Mouse (Mus musculus): ENCODE measurements at regions not wholly inside any gene's neighbourhood (a gene's known extent, or its start where the extent isn't known, plus 50 kb on each side); places are given as distances from the start of the nearest gene placed in this dataset.

GRCm38 (mm10) chr13:59905488-59905887 lies 82.5 kb upstream of the Tut7 start:
- ATAC-seq (no peak), DNase-seq (ENCODE audit: low spot score) (peak; percentile 47)
- WGBS: 83% methylated on average over 3 of the region's 3 CpGs
- no peaks in the 10 kb centered on the region for H3K9me3 ChIP-seq (replicated peaks; ENCODE audit: control insufficient read depth, low read length)
- no peak overlapping the region for H3K4me2 ChIP-seq (ENCODE audit: low read length)
- peaks cover 3% of the 10 kb centered on the region for H3K4me1 ChIP-seq (ENCODE audit: control insufficient read depth, insufficient read depth, low read length)
- no peak overlapping the region for H3K27ac ChIP-seq (ENCODE audit: low read depth, low read length)
- no peaks in the 10 kb centered on the region for H3K27me3 ChIP-seq (replicated peaks; ENCODE audit: control insufficient read depth, insufficient read depth, low read length)
- no peaks in the 10 kb centered on the region for H3K36me3 ChIP-seq (ENCODE audit: control insufficient read depth, insufficient read depth, low read length)
- no peak overlapping the region for H3K4me3 ChIP-seq (ENCODE audit: low read depth, low read length)
- no peak overlapping the region for H3K9ac ChIP-seq (ENCODE audit: low read length)

- no peak for ATAC-seq
- no peak overlapping the region for H3K4me2 ChIP-seq (ENCODE audit: low read length)
- H3K9me3 ChIP-seq (replicated peaks; ENCODE audit: control insufficient read depth, low read length): no peaks in the 10 kb centered on the region
- no peaks in the 10 kb centered on the region for H3K27me3 ChIP-seq (replicated peaks; ENCODE audit: control insufficient read depth, insufficient read depth, low read length)
- no peaks in the 10 kb centered on the region for H3K36me3 ChIP-seq (ENCODE audit: control insufficient read depth, insufficient read depth, low read length)
- no peaks in the 10 kb centered on the region for H3K4me1 ChIP-seq (ENCODE audit: control insufficient read depth, insufficient read depth, low read length)
- no peak overlapping the region for H3K9ac ChIP-seq (ENCODE audit: low read length)
- H3K27ac ChIP-seq (ENCODE audit: low read depth, low read length): no peak overlapping the region
- no peak overlapping the region for H3K4me3 ChIP-seq (ENCODE audit: low read depth, low read length)
- 93% methylated on average over 1 of the region's 1 CpGs for WGBS
- no peak for DNase-seq (ENCODE audit: low spot score)
Measured at GRCm38 (mm10) chr13:59904415-59904814, 81.5 kb upstream of the Tut7 start.

GRCm38 (mm10) chr13:59899521-59899920 lies 76.6 kb upstream of the Tut7 start:
- 45% methylated on average over 7 of the region's 7 CpGs for WGBS
- Histone ChIP-seq H3K4me2 (ENCODE audit: low read length) (no peak overlapping the region), H3K9me3 (replicated peaks; ENCODE audit: control insufficient read depth, low read length) (no peaks in the 10 kb centered on the region), H3K4me3 (ENCODE audit: low read depth, low read length) (no peak overlapping the region), H3K27ac (ENCODE audit: low read depth, low read length) (no peak overlapping the region), H3K27me3 (replicated peaks; ENCODE audit: control insufficient read depth, insufficient read depth, low read length) (no peaks in the 10 kb centered on the region), H3K4me1 (ENCODE audit: control insufficient read depth, insufficient read depth, low read length) (no peaks in the 10 kb centered on the region), H3K9ac (ENCODE audit: low read length) (no peak overlapping the region), H3K36me3 (ENCODE audit: control insufficient read depth, insufficient read depth, low read length) (no peaks in the 10 kb centered on the region)
- ATAC-seq (no peak), DNase-seq (ENCODE audit: low spot score) (no peak)

GRCm38 (mm10) chr13:59895754-59896153 lies 72.8 kb upstream of the Tut7 start:
- Histone ChIP-seq H3K36me3 (ENCODE audit: control insufficient read depth, insufficient read depth, low read length) (no peaks in the 10 kb centered on the region), H3K4me2 (ENCODE audit: low read length) (no peak overlapping the region), H3K4me1 (ENCODE audit: control insufficient read depth, insufficient read depth, low read length) (no peaks in the 10 kb centered on the region), H3K27ac (ENCODE audit: low read depth, low read length) (no peak overlapping the region), H3K4me3 (ENCODE audit: low read depth, low read length) (no peak overlapping the region), H3K9me3 (replicated peaks; ENCODE audit: control insufficient read depth, low read length) (no peaks in the 10 kb centered on the region), H3K9ac (ENCODE audit: low read length) (no peak overlapping the region), H3K27me3 (replicated peaks; ENCODE audit: control insufficient read depth, insufficient read depth, low read length) (no peaks in the 10 kb centered on the region)
- 91% methylated on average over 2 of the region's 2 CpGs for WGBS
- ATAC-seq (no peak), DNase-seq (ENCODE audit: low spot score) (no peak)

DNA sequence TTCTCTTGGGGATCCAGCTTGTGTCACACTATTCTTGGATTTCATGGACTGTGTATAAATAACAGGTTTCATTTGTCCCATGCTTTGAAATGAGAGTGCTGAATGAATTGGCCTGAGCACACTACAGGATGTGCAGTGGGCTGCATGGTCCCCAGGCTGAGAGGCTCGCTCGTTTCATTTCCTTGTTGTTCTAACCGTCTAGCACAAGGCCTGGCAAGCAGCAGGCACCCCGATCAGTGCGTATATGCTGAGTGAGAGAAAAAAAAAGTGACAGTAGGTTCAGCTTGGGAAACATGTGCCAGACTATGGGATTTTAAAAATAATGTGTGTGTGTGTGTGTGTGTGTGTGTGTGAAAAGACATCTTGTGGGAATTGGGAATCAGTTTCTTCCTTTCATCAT lies 71.1 kb upstream of the Tut7 start:
- ATAC-seq (no peak), DNase-seq (ENCODE audit: low spot score) (peak; percentile 54)
- no peak overlapping the region for H3K4me3 ChIP-seq (ENCODE audit: low read depth, low read length)
- no peaks in the 10 kb centered on the region for H3K36me3 ChIP-seq (ENCODE audit: control insufficient read depth, insufficient read depth, low read length)
- WGBS: 55% methylated on average over 5 of the region's 5 CpGs
- H3K4me1 ChIP-seq (ENCODE audit: control insufficient read depth, insufficient read depth, low read length): peaks cover 3% of the 10 kb centered on the region; the same call in 1 of the 2 replicates
- H3K9ac ChIP-seq (ENCODE audit: low read length): no peak overlapping the region
- no peaks in the 10 kb centered on the region for H3K27me3 ChIP-seq (replicated peaks; ENCODE audit: control insufficient read depth, insufficient read depth, low read length)
- no peak overlapping the region for H3K4me2 ChIP-seq (ENCODE audit: low read length)
- no peaks in the 10 kb centered on the region for H3K9me3 ChIP-seq (replicated peaks; ENCODE audit: control insufficient read depth, low read length)
- no peak overlapping the region for H3K27ac ChIP-seq (ENCODE audit: low read depth, low read length)

GRCm38 (mm10) chr13:59892961-59893360 lies 70.0 kb upstream of the Tut7 start:
- WGBS: 76% methylated on average over 8 of the region's 8 CpGs
- Histone ChIP-seq H3K9ac (ENCODE audit: low read length) (no peak overlapping the region), H3K36me3 (ENCODE audit: control insufficient read depth, insufficient read depth, low read length) (no peaks in the 10 kb centered on the region), H3K4me2 (ENCODE audit: low read length) (no peak overlapping the region), H3K4me3 (ENCODE audit: low read depth, low read length) (no peak overlapping the region), H3K4me1 (ENCODE audit: control insufficient read depth, insufficient read depth, low read length) (peaks cover 3% of the 10 kb centered on the region; the same call in 1 of the 2 replicates), H3K9me3 (replicated peaks; ENCODE audit: control insufficient read depth, low read length) (no peaks in the 10 kb centered on the region), H3K27ac (ENCODE audit: low read depth, low read length) (no peak overlapping the region), H3K27me3 (replicated peaks; ENCODE audit: control insufficient read depth, insufficient read depth, low read length) (no peaks in the 10 kb centered on the region)
- ATAC-seq (no peak), DNase-seq (ENCODE audit: low spot score) (no peak)

DNA sequence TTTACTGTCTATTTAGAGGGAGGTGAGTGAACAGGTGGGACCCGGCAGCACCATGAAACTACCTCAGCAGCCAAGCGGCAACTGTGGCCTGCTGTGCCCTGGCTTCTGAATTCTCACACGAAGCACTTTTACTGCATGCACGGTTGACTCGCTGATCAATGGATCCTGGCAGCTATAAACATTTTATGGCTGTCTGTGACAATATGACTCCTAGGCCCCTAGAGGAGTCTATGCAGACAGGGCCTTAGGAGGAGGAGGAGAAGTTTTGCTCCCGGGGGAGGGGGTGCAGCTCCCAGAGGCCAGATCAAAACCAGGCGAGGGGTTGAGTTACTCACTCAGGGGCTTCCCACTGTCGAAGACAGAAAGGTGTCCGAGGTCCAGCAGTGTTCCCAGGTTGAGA lies 69.4 kb upstream of the Tut7 start:
- no peaks in the 10 kb centered on the region for H3K9me3 ChIP-seq (replicated peaks; ENCODE audit: control insufficient read depth, low read length)
- H3K27me3 ChIP-seq (replicated peaks; ENCODE audit: control insufficient read depth, insufficient read depth, low read length): no peaks in the 10 kb centered on the region
- H3K9ac ChIP-seq (ENCODE audit: low read length): no peak overlapping the region
- H3K27ac ChIP-seq (ENCODE audit: low read depth, low read length): no peak overlapping the region
- H3K4me2 ChIP-seq (ENCODE audit: low read length): no peak overlapping the region
- WGBS: 46% methylated on average over 9 of the region's 9 CpGs
- no peaks in the 10 kb centered on the region for H3K36me3 ChIP-seq (ENCODE audit: control insufficient read depth, insufficient read depth, low read length)
- H3K4me1 ChIP-seq (ENCODE audit: control insufficient read depth, insufficient read depth, low read length): peaks cover 3% of the 10 kb centered on the region; the same call in 1 of the 2 replicates
- DNase-seq (ENCODE audit: low spot score): no peak
- ATAC-seq: no peak
- H3K4me3 ChIP-seq (ENCODE audit: low read depth, low read length): no peak overlapping the region

DNA sequence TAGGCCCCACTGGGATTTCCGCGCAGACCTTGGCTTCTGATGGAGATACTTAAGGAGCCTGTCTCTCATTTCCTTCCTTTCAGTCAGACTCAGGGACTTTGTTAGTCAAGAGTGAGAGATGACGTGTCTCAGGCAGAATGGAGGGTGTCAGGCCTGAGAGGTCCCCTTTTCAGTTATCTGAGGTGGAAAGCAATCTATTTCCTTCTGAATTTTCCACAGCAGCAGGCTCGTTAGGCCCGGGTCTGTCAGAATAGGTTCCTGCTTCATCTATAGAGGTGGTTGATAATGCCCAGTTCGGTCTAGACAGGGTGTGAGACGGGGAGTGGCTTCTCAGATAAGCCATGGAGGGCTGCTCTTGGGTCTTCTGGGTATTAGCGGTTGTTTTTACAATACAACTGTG lies 68.8 kb upstream of the Tut7 start:
- Histone ChIP-seq H3K4me1 (ENCODE audit: control insufficient read depth, insufficient read depth, low read length) (peaks cover 3% of the 10 kb centered on the region; the same call in 1 of the 2 replicates), H3K27ac (ENCODE audit: low read depth, low read length) (no peak overlapping the region), H3K9me3 (replicated peaks; ENCODE audit: control insufficient read depth, low read length) (no peaks in the 10 kb centered on the region; the same call in 1 of the 2 replicates), H3K4me2 (ENCODE audit: low read length) (no peak overlapping the region), H3K27me3 (replicated peaks; ENCODE audit: control insufficient read depth, insufficient read depth, low read length) (no peaks in the 10 kb centered on the region), H3K9ac (ENCODE audit: low read length) (no peak overlapping the region), H3K36me3 (ENCODE audit: control insufficient read depth, insufficient read depth, low read length) (no peaks in the 10 kb centered on the region), H3K4me3 (ENCODE audit: low read depth, low read length) (no peak overlapping the region)
- DNase-seq (ENCODE audit: low spot score): peak; percentile 44
- 30% methylated on average over 8 of the region's 8 CpGs for WGBS
- ATAC-seq: peak; percentile 70

GRCm38 (mm10) chr13:59889468-59890117 lies 66.6 kb upstream of the Tut7 start:
- ATAC-seq (peak; percentile 72), DNase-seq (ENCODE audit: low spot score) (peak; percentile 90)
- H3K4me1 ChIP-seq (ENCODE audit: control insufficient read depth, insufficient read depth, low read length): peaks cover 3% of the 10 kb centered on the region; the same call in 1 of the 2 replicates
- H3K4me2 ChIP-seq (ENCODE audit: low read length): no peak overlapping the region
- H3K27ac ChIP-seq (ENCODE audit: low read depth, low read length): no peak overlapping the region
- H3K36me3 ChIP-seq (ENCODE audit: control insufficient read depth, insufficient read depth, low read length): no peaks in the 10 kb centered on the region
- H3K9ac ChIP-seq (ENCODE audit: low read length): no peak overlapping the region
- WGBS: 15% methylated on average over 10 of the region's 10 CpGs
- H3K27me3 ChIP-seq (replicated peaks; ENCODE audit: control insufficient read depth, insufficient read depth, low read length): no peaks in the 10 kb centered on the region
- H3K4me3 ChIP-seq (ENCODE audit: low read depth, low read length): no peak overlapping the region
- no peaks in the 10 kb centered on the region; the same call in 1 of the 2 replicates for H3K9me3 ChIP-seq (replicated peaks; ENCODE audit: control insufficient read depth, low read length)
